Mouse (Mus musculus): ENCODE measurements at regions not wholly inside any gene's neighbourhood (a gene's known extent, or its start where the extent isn't known, plus 50 kb on each side); places are given as distances from the start of the nearest gene placed in this dataset.

DNA sequence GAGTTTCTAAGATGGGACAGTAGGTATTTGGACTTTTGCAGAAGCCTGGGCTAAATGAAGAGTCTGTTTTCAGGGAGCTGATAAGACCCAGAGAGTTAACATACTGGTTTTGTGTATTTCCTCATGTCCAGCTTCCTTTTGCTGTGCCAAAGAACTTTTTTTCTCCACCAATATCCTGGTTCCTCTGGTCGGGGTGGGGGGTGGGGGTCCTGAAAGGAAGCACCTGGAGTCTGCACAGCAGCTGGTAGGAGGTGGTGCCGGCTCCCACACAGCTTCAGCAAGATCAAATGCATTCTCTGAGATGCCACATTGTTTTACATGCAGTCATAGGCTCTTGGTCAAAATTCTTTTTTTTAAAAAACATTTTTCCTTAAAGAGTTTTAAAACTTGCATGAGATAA is 525.4 kb downstream of the Ptprc start:
- no peak for ATAC-seq (ENCODE audit: low FRiP score, low read depth)
- no peak overlapping the region for H3K4me3 ChIP-seq

DNA sequence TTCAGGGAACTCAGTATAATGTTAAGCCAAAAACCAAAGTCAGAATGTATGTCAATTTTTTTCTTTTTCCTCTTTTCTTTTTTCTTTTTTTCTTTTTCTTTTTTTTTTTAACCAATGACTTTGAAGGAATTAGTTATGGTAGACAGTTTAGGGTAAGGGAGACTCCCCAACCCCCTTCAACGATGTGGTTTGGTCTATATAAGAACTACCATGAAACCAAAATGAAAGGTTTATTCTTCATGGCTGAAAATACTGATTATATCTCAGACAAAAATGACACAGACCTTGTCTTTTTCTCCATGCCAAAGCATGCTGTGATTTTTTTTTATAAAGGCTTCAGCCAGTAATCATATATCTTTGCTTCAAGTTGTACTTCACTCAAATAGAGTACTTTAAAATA is 526.7 kb downstream of the Ptprc start:
- H3K36me3 ChIP-seq: no peaks in the 10 kb centered on the region
- no peak overlapping the region for H3K27ac ChIP-seq
- H3K4me3 ChIP-seq: no peak overlapping the region
- no peaks in the 10 kb centered on the region for H3K9me3 ChIP-seq
- WGBS: 64% methylated on average over 1 of the region's 1 CpGs
- H3K9ac ChIP-seq: no peak overlapping the region
- ATAC-seq (ENCODE audit: low FRiP score, low read depth): no peak
- H3K27me3 ChIP-seq (replicated peaks): no peaks in the 10 kb centered on the region
- H3K4me2 ChIP-seq (replicated peaks): no peak overlapping the region
- H3K4me1 ChIP-seq: peaks cover 4% of the 10 kb centered on the region; the same call in 1 of the 2 replicates

More for the DNA sequence above, 525.4 kb downstream of the Ptprc start:
- no peaks in the 10 kb centered on the region for H3K9me3 ChIP-seq
- no peaks in the 10 kb centered on the region for H3K36me3 ChIP-seq
- H3K9ac ChIP-seq: no peak overlapping the region
- no peak overlapping the region for H3K4me2 ChIP-seq (replicated peaks)
- H3K27me3 ChIP-seq (replicated peaks): no peaks in the 10 kb centered on the region
- H3K27ac ChIP-seq: no peak overlapping the region
- H3K4me1 ChIP-seq: peaks cover 4% of the 10 kb centered on the region; the same call in 1 of the 2 replicates
- 30% methylated on average over 2 of the region's 2 CpGs for whole genome bisulfite sequencing

DNA sequence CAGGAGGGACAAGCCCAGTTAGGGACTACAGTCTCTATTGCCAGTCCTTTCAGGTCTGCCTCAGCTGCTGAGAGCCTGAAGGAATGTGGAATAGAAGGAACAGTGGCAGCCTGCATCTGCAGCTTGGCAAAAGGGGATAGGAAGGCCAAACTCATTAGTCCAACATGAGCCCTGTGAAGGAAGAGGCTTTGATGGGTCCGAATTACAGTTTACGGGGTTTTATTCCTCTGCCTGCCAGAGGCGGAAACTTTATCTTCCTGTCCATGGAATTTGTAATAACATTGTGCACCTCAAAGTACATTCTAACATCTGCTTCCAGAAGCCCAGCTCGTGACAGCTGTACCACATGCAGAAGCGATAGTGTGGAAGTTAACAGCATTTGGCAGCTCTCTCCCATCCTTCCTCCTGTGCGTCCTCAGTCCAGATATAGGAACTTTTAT is 530.9 kb downstream of the Ptprc start:
- no peaks in the 10 kb centered on the region for H3K27me3 ChIP-seq (replicated peaks)
- no peak overlapping the region for H3K4me3 ChIP-seq
- H3K9me3 ChIP-seq: no peaks in the 10 kb centered on the region
- H3K9ac ChIP-seq: no peak overlapping the region
- H3K36me3 ChIP-seq: no peaks in the 10 kb centered on the region
- no peak overlapping the region for H3K27ac ChIP-seq
- ATAC-seq (ENCODE audit: low FRiP score, low read depth): no peak
- H3K4me1 ChIP-seq: peaks cover 4% of the 10 kb centered on the region; the same call in 1 of the 2 replicates
- WGBS: 65% methylated on average over 6 of the region's 6 CpGs
- no peak overlapping the region for H3K4me2 ChIP-seq (replicated peaks)

DNA sequence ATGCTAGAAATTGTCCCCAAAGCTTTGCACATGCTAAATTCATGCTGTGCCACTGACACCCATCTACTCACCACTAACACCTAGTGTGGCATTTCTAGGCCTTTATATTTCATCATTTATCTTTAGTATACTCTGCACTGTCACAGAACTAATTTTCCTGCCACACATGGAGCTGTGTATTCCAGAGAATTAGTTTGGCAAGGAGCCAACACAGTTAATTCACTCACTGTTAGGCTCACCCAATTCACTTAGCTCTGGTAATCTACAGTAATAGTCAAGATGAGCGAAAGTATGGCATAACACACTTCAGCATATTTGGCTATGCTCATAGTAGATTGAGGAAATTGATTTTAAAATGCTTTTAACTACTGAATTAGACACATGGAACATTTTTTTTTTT is 532.0 kb downstream of the Ptprc start:
- Histone ChIP-seq H3K36me3 (no peaks in the 10 kb centered on the region), H3K27me3 (replicated peaks) (no peaks in the 10 kb centered on the region), H3K27ac (no peak overlapping the region), H3K9me3 (no peaks in the 10 kb centered on the region), H3K4me1 (peaks cover 4% of the 10 kb centered on the region; the same call in 1 of the 2 replicates), H3K9ac (no peak overlapping the region), H3K4me2 (replicated peaks) (no peak overlapping the region), H3K4me3 (no peak overlapping the region)
- ATAC-seq (ENCODE audit: low FRiP score, low read depth): no peak
- WGBS: 82% methylated on average over 1 of the region's 1 CpGs

DNA sequence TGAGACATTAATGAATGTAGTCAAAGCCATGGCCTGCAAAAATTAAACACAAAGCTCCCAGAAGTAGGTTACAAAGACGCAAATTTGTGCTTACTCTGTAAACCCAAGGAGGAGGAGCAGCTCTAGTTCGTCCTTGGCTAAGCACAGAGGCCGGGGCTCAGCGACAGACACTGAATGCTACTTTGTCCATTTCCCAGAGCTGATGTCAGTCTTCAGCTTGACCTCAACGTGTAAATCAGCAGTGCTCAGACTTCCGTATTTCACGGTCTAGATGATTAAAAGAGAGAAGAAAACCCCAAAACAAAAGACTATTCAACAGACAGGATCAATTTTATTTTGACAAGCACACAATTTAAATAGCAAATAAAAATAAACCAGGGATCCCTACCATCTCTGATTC is 534.7 kb downstream of the Ptprc start:
- Histone ChIP-seq H3K4me1 (peaks cover 10% of the 10 kb centered on the region), H3K9ac (no peak overlapping the region), H3K27ac (no peak overlapping the region), H3K4me3 (no peak overlapping the region), H3K4me2 (replicated peaks) (no peak overlapping the region), H3K36me3 (no peaks in the 10 kb centered on the region), H3K9me3 (no peaks in the 10 kb centered on the region), H3K27me3 (replicated peaks) (no peaks in the 10 kb centered on the region)
- no peak for ATAC-seq (ENCODE audit: low FRiP score, low read depth)
- WGBS: 4% methylated on average over 7 of the region's 7 CpGs

DNA sequence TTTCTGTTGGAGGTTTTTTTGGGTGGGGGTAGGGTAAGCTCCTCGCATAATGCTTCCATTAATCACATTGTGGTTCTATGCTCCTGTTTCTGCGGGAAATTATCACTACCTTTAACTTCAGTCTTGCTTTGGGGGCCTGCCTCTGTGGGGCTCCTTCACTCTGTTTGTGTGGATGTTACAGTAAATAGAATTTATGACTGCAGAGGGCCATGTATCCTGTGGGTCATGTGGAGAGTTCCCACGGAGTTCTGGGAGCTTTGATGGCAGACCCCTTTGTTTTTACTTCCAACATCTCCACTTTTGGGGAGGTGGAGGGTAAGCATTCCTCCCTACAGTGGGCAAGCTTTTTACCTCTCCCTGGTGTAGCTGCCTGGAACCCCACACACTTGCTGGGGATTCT is 538.6 kb downstream of the Ptprc start:
- no peak overlapping the region for H3K4me3 ChIP-seq
- H3K27ac ChIP-seq: 0 out of 2 replicates have a peak overlapping the region, but pooled peaks have one; percentile 15
- 3% methylated on average over 3 of the region's 3 CpGs for WGBS
- no peak overlapping the region for H3K9ac ChIP-seq
- H3K4me2 ChIP-seq (replicated peaks): no peak overlapping the region; the same call in 1 of the 2 replicates
- peaks cover 8% of the 10 kb centered on the region for H3K4me1 ChIP-seq
- H3K27me3 ChIP-seq (replicated peaks): no peaks in the 10 kb centered on the region
- H3K9me3 ChIP-seq: no peaks in the 10 kb centered on the region
- peak; percentile 85 for ATAC-seq (ENCODE audit: low FRiP score, low read depth)
- no peaks in the 10 kb centered on the region for H3K36me3 ChIP-seq

DNA sequence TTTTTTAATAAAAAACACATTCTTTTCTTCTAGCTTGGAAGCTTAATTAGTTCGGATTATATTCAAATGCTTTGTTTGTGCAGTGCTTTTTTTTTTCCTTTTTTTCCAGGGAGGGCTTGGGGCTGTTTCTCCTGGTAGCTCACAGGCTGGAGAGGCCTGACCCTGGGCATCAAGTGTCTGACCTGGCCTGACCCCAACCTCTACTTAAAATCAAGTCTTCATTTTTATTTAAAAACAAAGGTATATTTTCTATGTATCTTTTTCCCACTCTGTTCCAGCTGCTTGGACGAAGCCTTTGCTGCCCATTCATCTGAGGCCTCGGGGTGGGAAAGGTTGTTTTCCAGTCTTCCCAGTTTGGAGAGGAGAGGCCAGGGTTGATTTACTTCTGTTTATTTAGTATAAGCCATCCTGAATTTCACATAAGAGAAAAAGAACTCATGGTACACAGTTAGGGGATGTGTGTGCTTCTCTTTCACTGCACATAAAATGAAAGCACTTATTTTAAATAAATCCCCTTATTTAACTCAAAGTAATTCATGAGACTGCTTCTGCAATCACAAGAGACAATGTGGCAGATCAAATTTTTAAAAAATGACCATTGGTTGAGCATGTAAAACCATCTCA is 539.1 kb downstream of the Ptprc start:
- Histone ChIP-seq H3K9me3 (no peaks in the 10 kb centered on the region), H3K9ac (no peak overlapping the region), H3K4me1 (peaks cover 8% of the 10 kb centered on the region), H3K36me3 (no peaks in the 10 kb centered on the region), H3K4me3 (no peak overlapping the region), H3K27ac (0 out of 2 replicates have a peak overlapping the region, but pooled peaks have one; percentile 15), H3K27me3 (replicated peaks) (no peaks in the 10 kb centered on the region), H3K4me2 (replicated peaks) (no peak overlapping the region; the same call in 1 of the 2 replicates)
- peak; percentile 76; the same call in 1 of the 2 replicates for ATAC-seq (ENCODE audit: low FRiP score, low read depth)
- WGBS: 5% methylated on average over 3 of the region's 3 CpGs

DNA sequence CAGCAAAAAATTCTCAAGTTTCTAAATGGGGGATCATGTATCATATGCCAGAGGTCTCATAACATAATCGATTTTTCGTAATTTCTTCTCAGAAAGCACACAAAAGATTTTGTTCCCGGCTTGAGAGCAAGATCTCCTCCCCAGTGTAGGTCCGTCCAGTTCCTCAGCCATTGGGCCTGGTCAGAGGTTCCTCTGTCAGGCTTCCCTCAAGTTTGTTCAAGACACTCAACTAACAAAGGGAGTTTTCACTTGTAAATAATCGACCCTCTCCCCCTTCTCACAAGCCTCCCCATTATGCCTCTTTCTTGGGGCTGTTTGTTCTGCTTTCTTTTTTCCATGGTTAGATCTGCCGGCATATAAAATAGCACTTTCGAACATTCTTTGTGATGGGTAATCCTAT is 539.7 kb downstream of the Ptprc start:
- Histone ChIP-seq H3K4me3 (no peak overlapping the region), H3K36me3 (no peaks in the 10 kb centered on the region), H3K9ac (no peak overlapping the region), H3K4me1 (peaks cover 6% of the 10 kb centered on the region), H3K9me3 (no peaks in the 10 kb centered on the region), H3K4me2 (replicated peaks) (no peak overlapping the region), H3K27me3 (replicated peaks) (no peaks in the 10 kb centered on the region), H3K27ac (no peak overlapping the region)
- 0 out of 2 replicates have a peak, but pooled peaks have one; percentile 14 for ATAC-seq (ENCODE audit: low FRiP score, low read depth)
- WGBS: 15% methylated on average over 7 of the region's 7 CpGs

DNA sequence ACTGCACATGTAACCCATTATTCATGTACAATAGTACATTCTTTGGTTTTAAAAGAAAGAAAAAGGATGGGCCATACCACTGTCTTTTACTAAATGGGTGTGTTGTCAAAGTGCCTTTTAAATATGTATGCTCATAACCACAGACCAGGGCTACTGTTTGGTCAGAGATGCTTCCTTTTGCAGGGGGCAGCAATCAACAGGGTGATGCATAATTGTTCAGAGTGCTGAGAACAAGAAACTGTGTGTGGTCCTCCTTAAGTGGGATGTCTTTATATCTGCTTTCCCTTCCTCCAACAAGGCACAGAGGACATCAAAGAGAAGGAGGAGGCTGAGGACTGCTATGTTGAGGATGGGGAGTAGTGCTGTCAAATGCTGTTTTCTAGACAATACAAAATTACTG is 544.0 kb downstream of the Ptprc start:
- Histone ChIP-seq H3K4me1 (no peaks in the 10 kb centered on the region; the same call in 1 of the 2 replicates), H3K27me3 (replicated peaks) (no peaks in the 10 kb centered on the region), H3K9me3 (no peaks in the 10 kb centered on the region), H3K27ac (no peak overlapping the region), H3K4me2 (replicated peaks) (no peak overlapping the region), H3K36me3 (no peaks in the 10 kb centered on the region), H3K9ac (no peak overlapping the region), H3K4me3 (no peak overlapping the region)
- no peak for ATAC-seq (ENCODE audit: low FRiP score, low read depth)

DNA sequence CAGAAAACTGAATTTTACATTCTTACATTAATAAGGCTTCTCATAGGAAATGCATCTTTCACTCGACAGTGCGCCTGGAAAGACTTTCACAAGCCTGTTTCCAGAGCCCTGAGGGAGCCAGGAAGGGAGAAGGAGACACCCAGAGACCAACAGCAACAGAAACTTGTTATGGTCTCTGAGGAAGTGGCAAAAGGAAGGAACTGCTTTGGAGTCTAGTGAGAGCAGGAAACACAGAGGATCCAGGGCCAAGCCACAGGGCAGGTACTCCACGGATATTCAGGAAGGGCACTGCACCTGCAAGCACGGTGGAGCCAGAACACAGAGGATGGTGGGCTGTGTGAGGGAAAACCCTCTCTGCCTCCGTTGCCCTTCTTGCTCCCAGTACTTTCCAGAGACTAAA is 554.8 kb downstream of the Ptprc start:
- Histone ChIP-seq H3K4me2 (replicated peaks) (no peak overlapping the region), H3K27ac (no peak overlapping the region), H3K9me3 (no peaks in the 10 kb centered on the region), H3K36me3 (no peaks in the 10 kb centered on the region), H3K9ac (no peak overlapping the region), H3K4me1 (no peaks in the 10 kb centered on the region), H3K27me3 (replicated peaks) (no peaks in the 10 kb centered on the region), H3K4me3 (no peak overlapping the region)
- ATAC-seq (ENCODE audit: low FRiP score, low read depth): no peak
- 90% methylated on average over 5 of the region's 5 CpGs for WGBS

DNA sequence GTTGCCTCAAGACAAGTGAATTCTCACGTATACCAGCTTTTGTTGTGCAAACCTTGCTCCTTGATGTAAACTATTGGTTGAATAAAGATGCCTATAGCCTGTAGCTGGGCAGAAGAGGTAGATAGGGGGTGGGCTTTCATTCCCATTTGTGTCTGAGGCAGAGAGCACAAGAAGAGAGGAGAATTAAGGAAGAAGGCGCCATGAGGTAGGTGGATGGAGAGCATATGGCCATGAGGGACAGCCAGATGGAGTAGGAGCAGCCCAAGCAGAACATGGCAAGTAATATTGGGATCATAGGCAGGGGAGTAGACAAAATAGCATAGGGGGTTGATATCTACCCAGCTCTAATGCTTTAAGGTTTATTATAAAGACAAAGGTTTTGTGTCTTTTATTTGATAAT is 557.3 kb downstream of the Ptprc start:
- Histone ChIP-seq H3K4me1 (no peaks in the 10 kb centered on the region), H3K36me3 (no peaks in the 10 kb centered on the region)
- no peak for ATAC-seq (ENCODE audit: low FRiP score, low read depth)

DNA sequence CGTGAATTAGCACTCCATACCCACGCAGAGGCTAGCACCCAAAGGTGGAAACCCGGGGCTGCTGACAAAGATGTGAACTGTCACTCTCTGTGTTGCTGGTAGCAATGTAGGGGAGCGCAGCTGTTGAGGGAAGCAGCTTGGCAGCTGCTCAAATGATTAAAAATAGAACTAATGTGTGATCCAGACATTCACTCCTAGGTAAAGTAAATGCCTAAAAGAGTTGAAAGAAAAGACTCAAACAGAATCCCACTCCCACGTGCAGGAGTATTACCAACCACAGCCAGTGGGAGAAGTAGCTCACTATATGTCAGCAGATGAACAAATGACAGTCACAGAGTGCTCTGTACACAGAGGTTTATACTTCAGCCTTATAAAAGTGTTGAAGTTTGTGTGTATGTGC is 558.0 kb downstream of the Ptprc start:
- Histone ChIP-seq H3K27me3 (replicated peaks) (no peaks in the 10 kb centered on the region), H3K9me3 (no peaks in the 10 kb centered on the region), H3K4me3 (no peak overlapping the region), H3K9ac (no peak overlapping the region), H3K4me1 (no peaks in the 10 kb centered on the region), H3K36me3 (no peaks in the 10 kb centered on the region), H3K27ac (no peak overlapping the region), H3K4me2 (replicated peaks) (no peak overlapping the region)
- WGBS: 73% methylated on average over 5 of the region's 5 CpGs
- no peak for ATAC-seq (ENCODE audit: low FRiP score, low read depth)

More for the DNA sequence above, 557.3 kb downstream of the Ptprc start:
- Histone ChIP-seq H3K4me3 (no peak overlapping the region), H3K9ac (no peak overlapping the region), H3K4me2 (replicated peaks) (no peak overlapping the region), H3K27me3 (replicated peaks) (no peaks in the 10 kb centered on the region), H3K9me3 (no peaks in the 10 kb centered on the region), H3K27ac (no peak overlapping the region)
- 84% methylated on average over 2 of the region's 2 CpGs for WGBS

DNA sequence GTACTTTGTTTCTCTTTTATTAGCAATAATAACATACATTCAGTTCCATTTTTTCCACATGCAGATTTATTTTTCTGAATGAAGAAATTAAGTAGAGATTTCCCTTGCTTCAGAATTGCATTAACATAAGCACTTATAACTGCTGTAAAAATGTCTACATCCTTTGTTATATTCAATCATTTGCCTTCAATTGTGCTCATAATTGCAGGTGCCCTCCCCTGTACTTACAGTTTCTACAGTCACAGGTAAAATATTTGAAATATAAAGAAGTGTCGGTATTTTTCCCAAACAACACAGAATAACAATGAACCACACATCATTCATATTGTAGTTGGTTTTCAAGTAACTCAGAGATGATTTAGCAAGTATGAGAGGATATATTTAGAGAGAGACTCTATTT is 568.8 kb downstream of the Ptprc start:
- Histone ChIP-seq H3K27ac (no peak overlapping the region), H3K27me3 (replicated peaks) (no peaks in the 10 kb centered on the region), H3K36me3 (no peaks in the 10 kb centered on the region), H3K4me1 (peaks cover 5% of the 10 kb centered on the region), H3K9me3 (no peaks in the 10 kb centered on the region), H3K4me3 (no peak overlapping the region), H3K4me2 (replicated peaks) (no peak overlapping the region; the same call in 1 of the 2 replicates), H3K9ac (no peak overlapping the region)
- ATAC-seq (ENCODE audit: low FRiP score, low read depth): no peak
- WGBS: 89% methylated on average over 1 of the region's 1 CpGs

All from neural tube, embryonic 12.5 days (tissue).